Mouse (Mus musculus) liver, embryonic 15.5 days (tissue): Measurements from ENCODE around the gene Igsf11. TPM values are rescaled to one million over a fixed set of nuclear protein-coding genes. Genes with fewer than 3 reads are reported as not detected.
A peak's percentile ranks its signal among the peaks of the same experiment; 100 is the strongest.

Experiments used
- ATAC-seq: fragments of 200-750 bp; cut with Nextera tagmentation; 2 replicates; pipeline ENCODE4 v1.8.0; 2017; ENCODE audit warnings: moderate number of reproducible peaks, mild to moderate bottlenecking, moderate library complexity; ENCODE audit not compliant: insufficient read depth
- H3K27ac ChIP-seq: fragments of 300-500 bp; sonication (generic); replicated peaks from 2 replicates; pipeline ENCODE4 v1.5.1; 2015; ENCODE audit warnings: mild to moderate bottlenecking, inconsistent platforms
- H3K27me3 ChIP-seq: fragments of 300-500 bp; sonication (generic); 2 replicates; pipeline ENCODE4 v1.6.1; 2015; ENCODE audit warnings: mild to moderate bottlenecking, inconsistent platforms
- H3K36me3 ChIP-seq: fragments of 300-500 bp; sonication (generic); replicated peaks from 2 replicates; pipeline ENCODE4 v1.6.1; 2015; ENCODE audit warnings: moderate library complexity, mild to moderate bottlenecking, inconsistent platforms
- H3K4me1 ChIP-seq: fragments of 300-500 bp; sonication (generic); replicated peaks from 2 replicates; pipeline ENCODE4 v1.6.1; 2015; ENCODE audit warnings: inconsistent platforms
- H3K4me2 ChIP-seq: fragments of 300-500 bp; sonication (generic); 2 replicates; pipeline ENCODE4 v1.6.1; 2015; ENCODE audit warnings: moderate library complexity, mild to moderate bottlenecking, inconsistent platforms
- H3K4me3 ChIP-seq: fragments of 300-500 bp; sonication (generic); replicated peaks from 2 replicates; pipeline ENCODE4 v1.5.1; 2015; ENCODE audit warnings: mild to moderate bottlenecking, inconsistent platforms
- H3K9ac ChIP-seq: fragments of 300-500 bp; sonication (generic); 2 replicates; pipeline ENCODE4 v1.6.1; 2015; ENCODE audit warnings: moderate library complexity, mild to moderate bottlenecking, inconsistent platforms
- H3K9me3 ChIP-seq: fragments of 300-500 bp; sonication (generic); replicated peaks from 2 replicates; pipeline ENCODE4 v1.6.1; 2016; ENCODE audit warnings: inconsistent platforms
- WGBS: fragments of 180-500 bp; shearing (Covaris S2); methylation state at CpG from one replicate; pipeline ENCODE4 v1.1.7; 2015; ENCODE audit warnings: mixed read lengths; ENCODE audit not compliant: insufficient replicate concordance; 5-methylcytosine and 5-hydroxymethylcytosine counted together
- polyA plus RNA-seq: library from polyadenylated mRNA; unstranded; fragments of >200 nt; fragmentation: Nextera tagmentation; extraction: Ambion mirVana; gene quantifications from 2 replicates; pipeline ENCODE4 v1.2.1, GENCODE M21; 2015

Gene Igsf11
- polyA plus RNA-seq: 0.08 and 0.13 TPM in 2 replicates

- no peak for ATAC-seq
- WGBS: 61% methylated on average over 7 of the region's 7 CpGs
- H3K9ac ChIP-seq: no peak within 1 kb of the TSS
- H3K27ac ChIP-seq: no peak within 1 kb of the TSS
- H3K9me3 ChIP-seq: no peaks in the 10 kb centered on the region
- no peaks in the 10 kb centered on the region for H3K4me1 ChIP-seq
- H3K27me3 ChIP-seq: no peaks in the 10 kb centered on the region
- no peak within 1 kb of the TSS for H3K4me2 ChIP-seq
- no peak within 1 kb of the TSS for H3K4me3 ChIP-seq
- H3K36me3 ChIP-seq: no peaks in the 10 kb centered on the region
These were observed at the start of gene Igsf11 for GRCm38 (mm10) chr16:38892371-38892770. TSS of gene Igsf11 (plus strand) at chr16:38892671.

DNA sequence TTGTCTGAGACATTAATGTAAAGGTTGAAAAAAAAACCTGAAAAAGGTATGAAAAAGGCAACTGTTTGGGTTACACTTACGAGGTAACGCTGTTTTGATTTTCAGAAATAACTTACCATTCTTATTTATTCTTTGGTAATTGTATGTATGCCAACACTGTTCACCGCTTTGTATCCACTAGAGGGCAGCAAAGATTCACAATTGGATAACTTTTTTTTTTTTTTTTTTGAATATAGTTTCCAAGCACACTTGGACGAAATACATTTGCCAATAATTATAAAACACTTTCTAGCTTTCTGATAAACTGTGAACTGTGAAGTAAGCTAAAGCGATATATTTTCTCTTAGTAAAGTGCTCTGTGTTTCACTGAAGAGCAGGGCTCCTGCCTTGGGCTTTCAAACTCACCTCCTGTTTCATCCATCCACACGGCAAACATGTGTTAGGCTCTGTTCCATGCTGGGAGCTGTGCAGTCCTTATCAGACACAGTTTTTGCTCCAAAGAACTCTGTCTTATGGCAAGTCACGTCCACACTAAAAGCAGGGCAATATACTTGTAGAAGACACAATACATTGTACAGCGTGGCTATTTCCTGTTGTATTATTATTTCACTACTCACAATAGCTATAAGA is 34.2 kb upstream of the Igsf11 start:
- no peak overlapping the region for H3K4me3 ChIP-seq
- no peaks in the 10 kb centered on the region for H3K4me1 ChIP-seq
- no peaks in the 10 kb centered on the region for H3K27me3 ChIP-seq
- H3K27ac ChIP-seq: no peak overlapping the region
- no peak for ATAC-seq
- WGBS: 28% methylated on average over 8 of the region's 8 CpGs
- H3K36me3 ChIP-seq: no peaks in the 10 kb centered on the region
- no peak overlapping the region for H3K9ac ChIP-seq
- no peak overlapping the region for H3K4me2 ChIP-seq
- H3K9me3 ChIP-seq: no peaks in the 10 kb centered on the region

- no peak for ATAC-seq
- Histone ChIP-seq H3K4me1 (no peaks in the 10 kb centered on the region), H3K27ac (no peak overlapping the region), H3K36me3 (no peaks in the 10 kb centered on the region), H3K9ac (no peak overlapping the region), H3K4me2 (no peak overlapping the region), H3K27me3 (no peaks in the 10 kb centered on the region), H3K4me3 (no peak overlapping the region), H3K9me3 (no peaks in the 10 kb centered on the region)
- WGBS: 62% methylated on average over 6 of the region's 6 CpGs
These were observed 31.9 kb upstream of the Igsf11 start for GRCm38 (mm10) chr16:38860548-38860947.

DNA sequence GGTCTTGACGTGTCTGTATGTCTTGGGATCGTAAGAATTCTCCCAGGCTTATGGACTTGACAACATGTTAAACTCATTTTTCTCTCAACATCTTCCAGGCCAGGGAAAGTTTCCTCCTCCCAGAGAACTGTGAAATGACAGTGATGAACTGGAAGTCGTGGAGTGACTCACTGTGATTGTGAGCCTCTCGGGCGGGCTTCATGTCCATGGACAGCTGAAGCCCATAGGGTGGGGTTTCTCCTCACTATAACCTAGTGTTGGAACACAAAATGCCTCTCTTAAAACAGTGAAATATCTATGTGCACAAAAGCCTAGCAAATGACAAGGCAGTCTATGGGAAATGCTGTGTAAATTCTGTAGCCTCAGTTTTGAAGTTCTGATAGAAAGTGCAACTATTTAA is 28.1 kb upstream of the Igsf11 start:
- Histone ChIP-seq H3K4me1 (no peaks in the 10 kb centered on the region), H3K9ac (no peak overlapping the region), H3K4me3 (no peak overlapping the region), H3K4me2 (no peak overlapping the region), H3K9me3 (no peaks in the 10 kb centered on the region), H3K27me3 (no peaks in the 10 kb centered on the region), H3K27ac (no peak overlapping the region), H3K36me3 (no peaks in the 10 kb centered on the region)
- ATAC-seq: no peak
- 70% methylated on average over 5 of the region's 5 CpGs for whole genome bisulfite sequencing

DNA sequence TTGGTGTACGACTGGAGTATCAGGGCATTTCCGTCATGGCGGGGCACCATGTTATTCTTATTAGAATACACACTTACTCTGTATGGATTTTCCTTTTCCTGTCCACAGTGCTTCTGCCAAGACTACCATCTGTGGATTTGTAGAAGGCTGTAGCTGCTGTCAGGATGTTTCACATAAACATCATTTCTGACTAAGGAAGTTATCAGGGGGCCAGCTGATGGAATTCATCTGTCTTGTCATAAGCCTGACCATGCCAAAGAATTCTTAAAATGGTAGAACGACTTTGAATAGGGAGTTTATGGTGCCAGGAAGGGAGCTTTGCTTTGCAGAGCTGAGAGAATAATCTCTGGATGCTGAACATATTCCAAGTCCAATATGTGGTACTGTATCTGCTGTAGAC is 19.2 kb upstream of the Igsf11 start:
- no peaks in the 10 kb centered on the region for H3K4me1 ChIP-seq
- H3K36me3 ChIP-seq: no peaks in the 10 kb centered on the region
- WGBS: 66% methylated on average over 4 of the region's 4 CpGs
- H3K9me3 ChIP-seq: no peaks in the 10 kb centered on the region
- ATAC-seq: no peak
- no peak overlapping the region for H3K4me2 ChIP-seq
- no peak overlapping the region for H3K9ac ChIP-seq
- no peaks in the 10 kb centered on the region for H3K27me3 ChIP-seq
- H3K4me3 ChIP-seq: no peak overlapping the region
- no peak overlapping the region for H3K27ac ChIP-seq

DNA sequence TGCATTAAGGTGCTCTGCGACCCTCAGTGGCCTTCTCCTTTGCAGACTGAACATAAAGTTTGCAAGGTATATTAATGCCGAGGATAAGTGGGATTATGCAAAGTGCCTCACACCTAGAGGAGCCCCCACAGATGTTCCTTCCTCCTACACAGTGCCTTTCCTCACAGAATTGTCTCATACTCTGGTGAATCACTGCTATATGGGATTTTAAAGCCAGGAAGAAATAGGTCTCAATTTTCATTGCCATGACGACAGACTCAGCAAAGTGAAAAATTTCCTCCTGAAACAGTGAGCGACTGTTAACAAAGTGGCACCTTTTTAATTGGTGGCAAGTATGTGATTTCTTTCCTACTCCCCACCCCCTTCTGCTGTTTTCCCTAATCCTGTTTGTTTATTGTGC is 18.0 kb upstream of the Igsf11 start:
- Histone ChIP-seq H3K27me3 (no peaks in the 10 kb centered on the region), H3K9ac (no peak overlapping the region), H3K4me2 (no peak overlapping the region), H3K36me3 (no peaks in the 10 kb centered on the region), H3K9me3 (no peaks in the 10 kb centered on the region), H3K27ac (no peak overlapping the region), H3K4me3 (no peak overlapping the region), H3K4me1 (no peaks in the 10 kb centered on the region)
- WGBS: 22% methylated on average over 4 of the region's 4 CpGs
- no peak for ATAC-seq

DNA sequence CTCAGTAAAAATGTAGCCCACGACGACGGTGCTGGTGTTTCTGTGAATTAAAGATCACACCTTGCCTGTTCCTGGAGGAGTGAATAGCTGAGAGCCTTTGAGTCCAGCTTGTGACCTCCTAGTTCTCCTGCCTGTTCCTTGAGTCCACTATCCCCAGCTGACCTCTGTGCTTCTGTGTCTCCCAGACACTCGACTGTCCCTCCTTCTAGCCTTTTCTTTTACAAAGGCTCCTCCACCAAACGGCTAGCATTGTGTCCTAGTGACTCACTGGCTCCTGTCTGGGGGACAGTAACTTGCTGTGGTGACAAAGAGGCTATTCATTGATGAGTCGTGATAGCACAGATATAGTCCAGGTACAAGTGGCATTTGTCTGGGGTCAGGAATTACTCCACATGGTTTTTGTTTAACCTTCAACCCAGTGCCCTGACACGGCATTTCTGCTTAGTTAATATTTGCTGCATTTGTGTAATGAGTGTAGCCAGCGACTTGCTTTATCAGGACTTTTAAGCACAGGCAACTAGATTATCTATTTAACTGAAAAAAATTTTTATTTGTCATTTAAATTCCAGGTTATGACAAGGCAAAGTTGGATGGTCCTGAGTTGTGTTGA is 6.5 kb downstream of the Igsf11 start:
- Histone ChIP-seq H3K27me3 (peaks cover 32% of the 10 kb centered on the region), H3K4me3 (no peak overlapping the region), H3K4me1 (no peaks in the 10 kb centered on the region), H3K27ac (no peak overlapping the region), H3K36me3 (no peaks in the 10 kb centered on the region), H3K4me2 (no peak overlapping the region), H3K9me3 (no peaks in the 10 kb centered on the region), H3K9ac (no peak overlapping the region)
- no peak for ATAC-seq
- 25% methylated on average over 8 of the region's 8 CpGs for WGBS

DNA sequence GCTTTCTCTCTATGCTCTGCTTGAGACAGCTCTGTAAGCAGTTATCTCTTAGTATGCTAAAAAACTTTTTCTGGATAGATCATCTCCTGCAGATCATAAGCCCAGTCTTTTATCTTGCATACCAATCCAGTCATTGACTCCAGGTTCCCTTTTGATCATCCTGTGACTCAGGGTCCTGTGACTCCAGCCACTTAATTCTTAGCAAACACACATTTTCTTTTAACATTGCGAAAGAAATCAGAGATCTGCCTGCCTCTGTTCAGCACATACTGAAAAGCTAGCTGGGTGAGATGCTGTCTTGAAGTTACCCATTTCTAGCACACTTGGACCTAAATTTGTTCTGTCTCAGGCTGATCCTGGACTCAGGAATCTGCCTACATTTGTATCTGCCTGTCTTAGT is 7.6 kb downstream of the Igsf11 start:
- H3K9ac ChIP-seq: no peak overlapping the region
- H3K9me3 ChIP-seq: no peaks in the 10 kb centered on the region
- ATAC-seq: no peak
- no peaks in the 10 kb centered on the region for H3K36me3 ChIP-seq
- H3K4me2 ChIP-seq: no peak overlapping the region
- no peaks in the 10 kb centered on the region for H3K4me1 ChIP-seq
- 56% methylated on average over 1 of the region's 1 CpGs for WGBS
- H3K27ac ChIP-seq: no peak overlapping the region
- peaks cover 39% of the 10 kb centered on the region for H3K27me3 ChIP-seq
- no peak overlapping the region for H3K4me3 ChIP-seq

- H3K27ac ChIP-seq: no peak overlapping the region
These were observed 9.8 kb downstream of the Igsf11 start for GRCm38 (mm10) chr16:38902111-38902778.

GRCm38 (mm10) chr16:38903020-38903419 is 10.5 kb downstream of the Igsf11 start:
- Histone ChIP-seq H3K4me2 (no peak overlapping the region), H3K9me3 (no peaks in the 10 kb centered on the region), H3K4me1 (no peaks in the 10 kb centered on the region), H3K36me3 (no peaks in the 10 kb centered on the region), H3K27ac (no peak overlapping the region), H3K9ac (no peak overlapping the region), H3K4me3 (no peak overlapping the region), H3K27me3 (peaks cover 43% of the 10 kb centered on the region)
- WGBS: 41% methylated on average over 4 of the region's 4 CpGs
- no peak for ATAC-seq

More at GRCm38 (mm10) chr16:38902111-38902778, 9.8 kb downstream of the Igsf11 start:
- peak; percentile 93 for ATAC-seq
- Histone ChIP-seq H3K9ac (no peak overlapping the region; the same call in 1 of the 2 replicates), H3K4me2 (peak overlapping the region; percentile 73), H3K4me1 (no peaks in the 10 kb centered on the region), H3K4me3 (peak overlapping the region; percentile 52), H3K9me3 (no peaks in the 10 kb centered on the region), H3K27me3 (peaks cover 43% of the 10 kb centered on the region), H3K36me3 (no peaks in the 10 kb centered on the region)
- WGBS: under 1% methylated on average over 71 of the region's 71 CpGs

GRCm38 (mm10) chr16:38904202-38904601 is 11.7 kb downstream of the Igsf11 start:
- Histone ChIP-seq H3K27me3 (peaks cover 43% of the 10 kb centered on the region), H3K4me1 (no peaks in the 10 kb centered on the region), H3K9me3 (no peaks in the 10 kb centered on the region), H3K4me2 (no peak overlapping the region), H3K4me3 (no peak overlapping the region), H3K27ac (no peak overlapping the region), H3K36me3 (no peaks in the 10 kb centered on the region), H3K9ac (no peak overlapping the region)
- 74% methylated on average over 9 of the region's 9 CpGs for WGBS
- ATAC-seq: no peak
